Mouse (Mus musculus): ENCODE measurements around the gene Wwox. TPM values are rescaled to one million over a fixed set of nuclear protein-coding genes. Genes with fewer than 3 reads are reported as not detected.

Wwox gene
- polyA plus RNA-seq, 1 experiment from 2014 or later = 16.0 TPM

DNA sequence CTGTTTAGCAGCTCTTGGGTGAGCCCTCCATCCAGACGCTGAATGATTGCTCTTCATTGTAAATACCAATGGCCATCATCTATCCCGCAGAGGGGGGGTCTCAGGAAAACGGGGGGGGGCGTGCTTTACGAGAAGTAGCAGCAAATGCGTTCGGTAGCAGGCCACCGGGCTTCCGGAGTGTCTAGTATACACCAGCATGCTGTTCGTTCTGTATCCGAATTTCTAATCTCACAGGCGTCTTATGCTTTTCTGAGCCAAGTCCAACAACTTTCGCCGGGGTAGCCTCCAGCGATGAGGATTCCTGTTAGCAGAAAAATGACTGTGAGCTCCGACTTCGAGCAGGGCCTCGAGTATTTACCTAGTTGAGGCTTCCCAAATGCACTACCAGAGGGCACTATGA lies 719.8 kb downstream of the Wwox start:
- Histone ChIP-seq H3K4me3 (replicated peaks) (peak overlapping the region; percentile 45), H3K4me2 (peak overlapping the region; percentile 75), H3K4me1 (peaks cover 29% of the 10 kb centered on the region), H3K9ac (peak overlapping the region; percentile 26; the same call in 1 of the 2 replicates), H3K27me3 (peaks cover 15% of the 10 kb centered on the region), H3K27ac (peak overlapping the region; percentile 62), H3K9me3 (replicated peaks) (no peaks in the 10 kb centered on the region), H3K36me3 (no peaks in the 10 kb centered on the region)
- ATAC-seq (replicated peaks; ENCODE audit: low FRiP score) = no peak
- WGBS = 4% methylated on average over 18 of the region's 18 CpGs

DNA sequence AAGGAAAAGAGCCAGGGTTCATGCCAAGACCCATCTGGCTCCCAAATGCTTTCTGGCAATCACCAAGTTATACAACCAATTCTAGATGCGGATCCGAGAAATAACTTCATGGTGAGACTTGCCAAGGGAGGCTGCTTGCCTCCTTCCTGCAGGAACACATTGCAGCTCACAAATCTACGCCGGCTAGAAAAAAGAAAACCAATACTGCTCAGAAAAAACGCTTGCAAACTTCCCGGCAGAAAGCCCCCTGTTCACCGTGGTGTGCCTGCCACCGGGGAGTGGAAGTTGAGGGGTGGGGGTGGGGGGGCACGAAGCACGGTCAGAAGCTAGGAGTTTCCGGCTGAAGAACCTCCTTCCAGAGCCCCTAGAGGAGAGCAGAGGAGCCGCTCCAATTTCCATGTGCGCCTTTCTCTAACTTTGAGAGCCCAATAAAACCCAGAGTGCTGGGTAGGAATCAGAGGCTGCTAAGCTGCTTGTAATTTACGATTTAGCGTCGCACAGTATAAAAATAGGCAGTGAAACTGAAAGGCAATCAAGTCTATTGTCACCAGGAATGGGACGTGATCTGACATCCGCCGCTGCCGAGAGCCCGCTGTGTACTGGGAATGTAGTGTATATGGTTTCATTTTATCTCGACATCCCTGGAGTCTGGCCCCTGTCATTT lies 720.4 kb downstream of the Wwox start:
- peak overlapping the region; percentile 75 for H3K4me2 ChIP-seq
- no peaks in the 10 kb centered on the region for H3K9me3 ChIP-seq (replicated peaks)
- 4% methylated on average over 22 of the region's 22 CpGs for WGBS
- peak; percentile 48 for ATAC-seq (replicated peaks; ENCODE audit: low FRiP score)
- no peaks in the 10 kb centered on the region for H3K36me3 ChIP-seq
- H3K9ac ChIP-seq = peak overlapping the region; percentile 39
- peak overlapping the region; percentile 45 for H3K4me3 ChIP-seq (replicated peaks)
- peaks cover 15% of the 10 kb centered on the region for H3K27me3 ChIP-seq
- peak overlapping the region; percentile 62; the same call in 1 of the 2 replicates for H3K27ac ChIP-seq
- peaks cover 32% of the 10 kb centered on the region for H3K4me1 ChIP-seq

DNA sequence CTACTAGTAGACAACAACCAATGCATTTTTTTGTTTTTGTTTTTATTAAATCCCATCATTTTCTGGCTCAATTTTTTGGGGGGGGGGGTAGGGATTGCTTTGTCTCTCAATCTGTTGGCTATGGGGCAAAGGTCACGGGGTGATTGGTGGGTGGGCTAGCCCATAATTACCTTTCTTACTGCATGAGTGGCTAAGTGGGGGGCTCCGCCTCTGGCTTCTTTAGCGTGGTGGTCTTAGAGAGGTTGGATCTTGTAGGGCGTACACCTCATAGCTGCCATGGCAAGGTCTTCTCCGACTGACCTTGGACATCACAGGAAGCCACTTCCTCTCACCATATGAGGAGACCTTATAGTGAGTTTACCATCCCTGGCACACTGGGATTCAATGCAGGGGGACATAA lies 721.0 kb downstream of the Wwox start:
- Histone ChIP-seq H3K27me3 (peaks cover 15% of the 10 kb centered on the region), H3K27ac (no peak overlapping the region; the same call in 1 of the 2 replicates), H3K9ac (peak overlapping the region; percentile 39), H3K4me2 (peak overlapping the region; percentile 75), H3K9me3 (replicated peaks) (no peaks in the 10 kb centered on the region), H3K36me3 (no peaks in the 10 kb centered on the region), H3K4me1 (peaks cover 35% of the 10 kb centered on the region), H3K4me3 (replicated peaks) (peak overlapping the region; percentile 45)
- 85% methylated on average over 5 of the region's 5 CpGs for WGBS
- no peak for ATAC-seq (replicated peaks; ENCODE audit: low FRiP score)

DNA sequence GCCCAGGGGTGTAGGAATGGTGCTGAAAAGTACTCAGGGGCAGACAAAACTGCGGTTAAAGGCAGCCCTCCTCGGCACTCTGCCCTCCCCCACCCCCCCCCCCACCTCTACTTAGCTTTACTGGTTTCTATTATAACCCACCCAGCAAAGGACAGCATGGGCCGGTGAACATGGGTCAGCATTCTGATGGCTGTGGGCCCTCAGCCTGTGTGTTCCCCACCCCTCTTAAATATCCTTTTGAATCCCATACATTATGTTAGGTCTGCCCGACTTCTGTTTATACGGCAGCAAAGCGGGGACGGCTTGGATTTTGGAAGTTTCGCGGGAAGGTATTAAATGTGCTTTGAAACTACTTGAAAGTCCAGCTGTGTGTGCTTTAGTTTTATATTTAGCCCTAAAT lies 722.1 kb downstream of the Wwox start:
- peaks cover 15% of the 10 kb centered on the region for H3K27me3 ChIP-seq
- peaks cover 35% of the 10 kb centered on the region for H3K4me1 ChIP-seq
- H3K4me2 ChIP-seq = no peak overlapping the region
- H3K27ac ChIP-seq = no peak overlapping the region
- no peak overlapping the region for H3K4me3 ChIP-seq (replicated peaks)
- no peaks in the 10 kb centered on the region for H3K9me3 ChIP-seq (replicated peaks)
- WGBS = 58% methylated on average over 9 of the region's 9 CpGs
- H3K36me3 ChIP-seq = no peaks in the 10 kb centered on the region
- ATAC-seq (replicated peaks; ENCODE audit: low FRiP score) = no peak
- H3K9ac ChIP-seq = no peak overlapping the region

DNA sequence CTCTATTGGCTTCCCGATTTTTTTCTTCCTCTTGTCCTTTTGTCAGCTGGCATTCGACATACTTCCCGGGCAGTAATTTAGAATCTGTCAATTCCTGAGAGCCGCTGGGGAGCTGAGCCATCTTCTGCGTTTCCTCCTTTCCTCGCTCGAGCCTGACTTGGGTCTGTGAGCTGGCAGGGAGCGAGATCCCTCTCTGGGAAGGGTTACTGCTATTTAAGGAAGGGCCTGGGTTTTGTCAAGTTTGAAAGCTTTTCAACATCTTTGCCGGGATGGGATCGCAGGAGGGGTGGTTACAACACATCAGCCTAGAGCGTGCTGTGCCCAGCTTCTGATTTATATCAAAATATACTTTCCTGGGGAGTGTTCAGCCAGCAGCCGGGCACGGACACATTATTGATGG lies 725.4 kb downstream of the Wwox start:
- Histone ChIP-seq H3K9me3 (replicated peaks) (no peaks in the 10 kb centered on the region), H3K9ac (no peak overlapping the region), H3K4me1 (peaks cover 15% of the 10 kb centered on the region), H3K27ac (no peak overlapping the region), H3K4me3 (replicated peaks) (no peak overlapping the region), H3K36me3 (no peaks in the 10 kb centered on the region), H3K4me2 (peak overlapping the region; percentile 15; the same call in 1 of the 2 replicates), H3K27me3 (peaks cover 15% of the 10 kb centered on the region)
- ATAC-seq (replicated peaks; ENCODE audit: low FRiP score) = no peak
- WGBS = 10% methylated on average over 13 of the region's 13 CpGs

DNA sequence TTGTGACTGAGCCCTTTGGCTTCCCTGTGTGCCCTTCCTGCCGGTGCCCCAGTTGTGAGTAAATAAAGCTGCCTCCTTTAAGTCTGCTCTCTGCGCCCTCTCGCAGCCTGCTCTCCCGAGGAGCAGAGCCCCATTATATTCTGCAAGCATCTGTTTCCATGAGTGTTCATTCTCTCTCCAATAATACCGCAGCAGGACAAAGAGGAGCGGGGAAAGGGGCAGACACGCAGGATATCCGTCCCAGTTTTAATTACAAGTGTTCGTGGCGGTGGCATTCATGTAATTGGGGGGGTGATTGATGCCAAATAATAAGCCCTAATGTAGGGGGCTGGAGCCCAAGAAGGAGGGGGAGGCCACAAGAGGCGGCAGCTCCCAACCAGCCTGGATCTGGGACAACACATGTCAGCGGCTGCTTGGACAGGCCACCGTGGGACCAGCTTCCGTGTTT lies 734.2 kb downstream of the Wwox start:
- ATAC-seq (replicated peaks; ENCODE audit: low FRiP score) = no peak
- Histone ChIP-seq H3K9me3 (replicated peaks) (no peaks in the 10 kb centered on the region), H3K4me1 (no peaks in the 10 kb centered on the region), H3K4me3 (replicated peaks) (no peak overlapping the region), H3K4me2 (no peak overlapping the region), H3K27ac (no peak overlapping the region), H3K9ac (no peak overlapping the region), H3K27me3 (no peaks in the 10 kb centered on the region), H3K36me3 (no peaks in the 10 kb centered on the region)
- 78% methylated on average over 14 of the region's 14 CpGs for WGBS

DNA sequence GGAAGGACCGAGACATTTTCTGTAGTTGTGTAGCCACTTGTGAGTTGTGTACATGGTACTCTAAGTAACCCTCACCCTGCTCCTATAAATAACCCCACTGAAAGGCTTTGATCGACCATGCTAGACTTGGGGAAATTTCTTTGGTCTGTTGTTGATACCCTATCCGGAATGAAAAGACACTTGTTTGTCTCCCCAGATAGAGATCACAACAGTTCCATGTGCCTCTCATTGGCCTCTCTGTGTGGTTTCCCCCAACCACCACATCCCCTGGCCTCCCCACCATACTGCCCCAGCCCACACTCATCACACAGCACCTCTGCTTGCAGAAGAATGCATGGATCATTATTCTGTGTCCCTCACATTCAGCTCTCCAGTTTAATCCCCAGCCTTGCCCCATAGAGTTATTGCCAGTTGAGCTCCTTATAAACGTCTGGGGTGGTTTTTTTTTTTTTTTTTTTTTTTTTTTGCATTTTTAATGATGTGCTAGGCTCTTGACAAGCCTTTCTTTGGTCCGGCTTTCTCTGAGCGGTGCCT lies 746.0 kb downstream of the Wwox start:
- Histone ChIP-seq H3K27me3 (peaks cover 3% of the 10 kb centered on the region; the same call in 1 of the 2 replicates), H3K4me1 (peaks cover 12% of the 10 kb centered on the region), H3K4me2 (no peak overlapping the region), H3K4me3 (replicated peaks) (no peak overlapping the region), H3K27ac (no peak overlapping the region), H3K9me3 (replicated peaks) (no peaks in the 10 kb centered on the region), H3K9ac (no peak overlapping the region), H3K36me3 (no peaks in the 10 kb centered on the region)
- WGBS = 67% methylated on average over 6 of the region's 6 CpGs
- no peak for ATAC-seq (replicated peaks; ENCODE audit: low FRiP score)

DNA sequence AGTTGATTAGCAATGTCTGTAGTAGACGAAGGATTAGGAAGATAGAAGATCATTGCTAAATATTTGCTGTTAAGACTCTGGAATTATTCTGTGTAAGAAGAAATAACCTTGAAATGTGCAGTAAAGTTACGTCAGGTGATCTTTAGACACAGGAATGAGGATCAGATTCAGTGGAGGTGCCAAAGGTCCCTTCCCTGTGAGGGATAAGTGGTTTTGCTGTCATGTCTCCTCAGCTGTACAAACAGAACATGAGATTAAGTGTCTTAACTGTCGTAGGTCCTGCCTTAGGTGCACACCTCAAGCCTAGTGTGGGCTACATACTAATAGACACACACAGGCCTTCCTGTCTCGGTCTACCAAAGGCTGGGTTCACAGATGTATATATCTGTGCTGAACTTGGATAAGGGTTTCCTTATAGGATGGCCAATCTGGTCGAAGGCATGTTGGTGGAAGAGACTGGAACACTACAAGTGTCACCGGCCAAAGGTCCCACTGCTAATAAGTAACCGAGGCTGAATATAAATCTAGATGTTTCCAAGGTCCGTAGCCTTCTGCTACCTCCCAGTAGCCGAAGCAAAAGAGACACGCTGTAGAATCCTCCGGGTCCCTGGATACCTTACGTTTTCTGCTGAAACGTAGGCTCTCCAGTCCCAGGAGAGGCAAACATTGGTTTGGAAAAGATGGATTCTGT lies 746.8 kb downstream of the Wwox start:
- Histone ChIP-seq H3K4me1 (peaks cover 12% of the 10 kb centered on the region), H3K36me3 (no peaks in the 10 kb centered on the region), H3K9ac (no peak overlapping the region), H3K27me3 (peaks cover 3% of the 10 kb centered on the region; the same call in 1 of the 2 replicates), H3K9me3 (replicated peaks) (no peaks in the 10 kb centered on the region), H3K27ac (no peak overlapping the region), H3K4me3 (replicated peaks) (no peak overlapping the region), H3K4me2 (no peak overlapping the region)
- ATAC-seq (replicated peaks; ENCODE audit: low FRiP score) = no peak; the same call in 1 of the 2 replicates
- 57% methylated on average over 13 of the region's 13 CpGs for WGBS

DNA sequence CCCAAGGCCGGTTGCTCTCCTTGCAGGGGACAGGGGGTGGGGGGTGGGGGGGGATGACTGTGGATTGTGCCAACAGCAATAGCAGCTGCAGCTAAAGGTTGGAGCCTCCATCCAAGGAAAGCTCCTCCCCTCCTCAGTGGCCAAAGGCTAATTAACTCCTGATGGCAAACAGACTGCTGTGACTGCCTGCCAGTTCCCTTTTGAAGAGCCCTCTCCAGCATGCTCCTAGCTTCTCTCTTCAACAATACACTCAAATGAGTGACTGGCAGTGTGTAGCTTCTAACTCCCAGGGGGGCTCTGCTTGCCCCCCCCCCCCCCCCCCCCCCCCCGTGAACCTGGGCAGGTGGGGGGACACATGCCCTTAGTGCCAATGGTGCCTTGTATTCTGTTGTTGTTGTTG lies 747.4 kb downstream of the Wwox start:
- Histone ChIP-seq H3K4me1 (peaks cover 12% of the 10 kb centered on the region), H3K9me3 (replicated peaks) (no peaks in the 10 kb centered on the region), H3K9ac (no peak overlapping the region), H3K4me3 (replicated peaks) (no peak overlapping the region), H3K4me2 (no peak overlapping the region), H3K27me3 (peaks cover 3% of the 10 kb centered on the region; the same call in 1 of the 2 replicates), H3K27ac (no peak overlapping the region), H3K36me3 (no peaks in the 10 kb centered on the region)
- no peak for ATAC-seq (replicated peaks; ENCODE audit: low FRiP score)
- 6% methylated on average over 2 of the region's 2 CpGs for WGBS

DNA sequence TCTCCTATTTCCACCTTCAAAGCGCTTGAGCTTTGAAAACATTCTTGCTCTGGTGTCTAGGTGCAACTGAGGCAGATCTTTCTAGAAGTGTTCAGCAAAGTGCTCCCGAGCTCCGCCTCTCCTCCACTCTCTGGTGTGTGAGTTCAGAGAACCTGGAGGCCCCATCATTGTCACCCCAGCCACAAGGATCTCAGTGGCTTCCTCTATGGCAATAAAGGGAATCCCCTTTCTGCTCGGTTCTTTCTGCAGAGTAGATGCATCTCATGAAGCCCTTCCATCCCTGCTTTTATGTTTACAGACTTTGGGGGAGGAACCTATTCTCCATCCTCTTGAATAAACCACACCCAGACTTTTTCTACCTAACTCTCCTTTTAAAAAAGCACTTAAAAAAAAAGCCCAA lies 749.0 kb downstream of the Wwox start:
- H3K27me3 ChIP-seq = 0 out of 2 replicates have a peak, but pooled peaks cover 3% of the 10 kb centered on the region
- no peak overlapping the region for H3K4me2 ChIP-seq
- peaks cover 12% of the 10 kb centered on the region for H3K4me1 ChIP-seq
- no peak for ATAC-seq (replicated peaks; ENCODE audit: low FRiP score)
- no peak overlapping the region for H3K9ac ChIP-seq
- no peaks in the 10 kb centered on the region for H3K9me3 ChIP-seq (replicated peaks)
- H3K4me3 ChIP-seq (replicated peaks) = no peak overlapping the region
- H3K27ac ChIP-seq = no peak overlapping the region
- no peaks in the 10 kb centered on the region for H3K36me3 ChIP-seq
- 75% methylated on average over 4 of the region's 4 CpGs for WGBS

DNA sequence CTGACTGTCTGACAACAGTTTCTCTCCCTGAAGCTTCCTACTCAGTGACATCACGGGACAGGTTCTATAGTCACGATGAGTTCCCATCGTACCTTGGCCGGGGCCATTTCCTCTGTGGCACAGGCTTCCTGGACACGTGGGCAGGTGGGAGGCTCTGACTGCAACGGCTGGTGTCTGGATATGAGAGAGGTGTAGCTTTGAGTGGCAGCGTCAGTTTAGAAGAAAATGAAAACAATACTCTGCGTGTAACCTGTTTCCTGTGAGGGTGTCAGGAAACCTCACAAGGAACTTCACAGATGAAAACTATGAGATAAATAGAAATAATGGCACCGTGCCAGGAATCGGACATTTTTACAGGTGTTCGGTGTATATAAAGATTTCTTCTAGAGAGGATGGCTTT lies 750.4 kb downstream of the Wwox start:
- H3K4me1 ChIP-seq = peaks cover 12% of the 10 kb centered on the region
- ATAC-seq (replicated peaks; ENCODE audit: low FRiP score) = no peak
- 64% methylated on average over 11 of the region's 11 CpGs for WGBS
- no peak overlapping the region for H3K4me3 ChIP-seq (replicated peaks)
- no peak overlapping the region for H3K27ac ChIP-seq
- no peak overlapping the region for H3K9ac ChIP-seq
- H3K27me3 ChIP-seq = 0 out of 2 replicates have a peak, but pooled peaks cover 3% of the 10 kb centered on the region
- no peaks in the 10 kb centered on the region for H3K9me3 ChIP-seq (replicated peaks)
- no peak overlapping the region for H3K4me2 ChIP-seq
- no peaks in the 10 kb centered on the region for H3K36me3 ChIP-seq

DNA sequence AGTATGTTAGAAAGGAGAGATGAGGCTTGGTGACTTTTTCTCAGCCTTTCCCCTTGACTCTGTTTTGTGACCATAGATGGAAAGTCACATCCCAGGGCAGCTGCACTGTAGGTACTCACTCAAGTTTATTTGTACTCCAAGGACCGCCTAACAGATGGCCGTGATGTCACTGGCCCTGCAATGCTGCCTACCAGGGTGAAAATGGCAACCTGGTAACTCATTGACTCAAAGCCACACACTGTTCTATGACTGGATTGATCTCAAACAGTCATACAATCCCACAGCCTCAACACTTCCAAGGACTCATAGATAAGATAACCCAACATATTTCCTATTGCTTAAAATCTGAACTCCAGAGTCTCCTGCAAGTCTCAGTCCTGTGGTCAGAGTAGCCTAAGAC lies 754.3 kb downstream of the Wwox start:
- H3K4me2 ChIP-seq = no peak overlapping the region
- H3K27me3 ChIP-seq = peaks cover 10% of the 10 kb centered on the region
- 76% methylated on average over 2 of the region's 2 CpGs for WGBS
- H3K9me3 ChIP-seq (replicated peaks) = peaks cover 3% of the 10 kb centered on the region; the same call in 1 of the 2 replicates
- H3K9ac ChIP-seq = no peak overlapping the region
- H3K27ac ChIP-seq = no peak overlapping the region
- no peak overlapping the region for H3K4me3 ChIP-seq (replicated peaks)
- no peaks in the 10 kb centered on the region for H3K4me1 ChIP-seq
- ATAC-seq (replicated peaks; ENCODE audit: low FRiP score) = no peak
- no peaks in the 10 kb centered on the region for H3K36me3 ChIP-seq
